Mouse (Mus musculus) C2C12 (cell line): Measurements from ENCODE around the gene Awat1.

Source experiments
- CEBPB ChIP-seq: IDR thresholded peaks from one replicate; pipeline ENCODE4 v1.6.1; 2011; ENCODE audit warnings: low read depth, mild to moderate bottlenecking, control low read depth, moderate library complexity
- CTCF ChIP-seq: IDR thresholded peaks from one replicate; pipeline ENCODE4 v1.5.1; 2011; ENCODE audit not compliant: control insufficient read depth, insufficient read depth, insufficient read length
- FOSL1 ChIP-seq: IDR thresholded peaks from one replicate; pipeline ENCODE4 v1.8.0; 2011; ENCODE audit warnings: mild to moderate bottlenecking, low read length; ENCODE audit not compliant: poor library complexity, insufficient read depth, severe bottlenecking
- MYOD1 ChIP-seq: IDR thresholded peaks from one replicate; pipeline ENCODE4 v1.6.1; 2011; ENCODE audit warnings: low read depth; ENCODE audit not compliant: control insufficient read depth, insufficient read length
- USF1 ChIP-seq: IDR thresholded peaks from one replicate; pipeline ENCODE4 v1.6.1; 2011; ENCODE audit warnings: low read depth, mild to moderate bottlenecking, control low read depth, moderate library complexity

DNA sequence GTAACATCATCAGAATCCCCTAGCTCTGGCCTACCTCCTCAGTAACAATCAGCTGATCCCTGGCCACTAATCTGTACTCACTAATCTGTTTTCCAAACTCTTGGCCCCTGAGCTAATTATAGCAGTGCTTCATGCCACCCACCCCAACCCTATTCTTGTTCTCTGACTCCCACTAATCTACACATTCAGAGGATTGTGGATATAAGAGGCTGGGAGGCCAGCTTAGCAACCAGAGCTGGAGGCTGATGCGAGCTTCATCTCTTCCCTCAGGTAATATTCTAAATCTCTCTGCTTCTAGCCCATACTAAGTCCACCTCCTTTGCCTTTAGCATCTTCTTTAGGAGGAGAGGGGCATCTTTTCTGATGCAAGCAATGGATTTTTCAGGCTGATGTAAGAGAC lies 33.3 kb downstream of the Awat1 start, which contains the start of gene Arr3:
- TF ChIP-seq CEBPB (no peak), CTCF (no peak), USF1 (no peak), MYOD1 (no peak), FOSL1 (no peak)
